Mouse (Mus musculus) brain, adult 2 months (tissue): ENCODE data around the gene Aqp2.

Experiments used
- DNase-seq: peaks from one replicate; pipeline ENCODE4 v3.0.0; 2011; ENCODE audit warnings: low read depth, low spot score

Aqp2 gene

DNA sequence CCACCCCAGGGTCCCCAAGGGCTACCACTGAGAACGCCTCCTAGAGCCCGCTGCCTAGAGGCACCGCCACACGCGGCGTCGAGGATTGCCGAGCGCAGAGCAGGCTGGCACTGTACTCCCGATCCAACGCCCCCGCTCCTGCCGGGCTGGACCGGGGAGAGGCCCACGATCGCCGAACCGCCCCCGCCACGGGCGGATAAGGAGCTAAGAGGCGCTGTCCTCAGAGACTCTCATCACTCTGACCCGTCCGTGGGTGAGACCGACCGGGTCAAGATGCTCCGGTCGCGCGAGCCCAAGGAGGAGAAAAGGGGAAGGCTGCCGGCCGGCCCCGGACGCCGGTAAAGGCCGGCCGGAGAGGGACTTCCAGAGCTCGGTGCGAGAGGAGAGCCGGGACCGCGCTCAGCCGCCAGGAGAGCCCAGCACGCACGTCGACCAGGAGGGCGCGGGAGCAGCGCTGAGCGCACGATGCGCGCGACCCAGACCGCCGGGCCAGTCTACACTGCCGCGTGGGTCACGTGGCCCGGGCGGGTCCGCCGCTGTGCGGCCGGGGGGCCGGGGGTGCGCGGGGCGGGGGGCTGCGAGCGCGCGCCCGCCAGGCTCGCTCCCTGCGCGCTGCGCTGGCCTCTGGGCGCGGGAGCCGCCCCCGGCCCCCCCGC is 11.7 kb downstream of the Aqp2 start, which contains the start of gene Aqp5:
Gene Aqp5, plus strand, starts transcription at position 354 of the 656 bp plus-strand sequence.
- DNase-seq: no peak

DNA sequence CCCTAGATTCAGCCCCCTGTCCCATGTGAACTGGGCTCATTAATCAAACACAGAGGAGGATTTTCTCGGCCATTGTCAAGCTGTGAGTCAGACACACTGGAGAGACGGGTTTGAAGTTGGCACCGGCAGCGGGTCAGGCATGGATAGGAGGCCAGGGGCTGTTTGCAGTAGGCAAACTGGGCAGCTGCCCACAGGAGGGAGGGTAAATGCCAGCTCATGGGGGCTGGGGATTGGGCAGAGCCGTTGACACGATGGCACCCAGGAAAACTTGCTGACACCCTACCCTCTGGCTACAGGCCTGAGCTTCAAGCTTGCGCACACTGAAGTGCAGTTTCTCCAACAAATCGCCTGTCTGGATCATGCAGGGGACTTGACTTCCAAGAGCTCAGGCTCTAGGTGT is 13.3 kb downstream of the Aqp2 start:
- DNase-seq: no peak

DNA sequence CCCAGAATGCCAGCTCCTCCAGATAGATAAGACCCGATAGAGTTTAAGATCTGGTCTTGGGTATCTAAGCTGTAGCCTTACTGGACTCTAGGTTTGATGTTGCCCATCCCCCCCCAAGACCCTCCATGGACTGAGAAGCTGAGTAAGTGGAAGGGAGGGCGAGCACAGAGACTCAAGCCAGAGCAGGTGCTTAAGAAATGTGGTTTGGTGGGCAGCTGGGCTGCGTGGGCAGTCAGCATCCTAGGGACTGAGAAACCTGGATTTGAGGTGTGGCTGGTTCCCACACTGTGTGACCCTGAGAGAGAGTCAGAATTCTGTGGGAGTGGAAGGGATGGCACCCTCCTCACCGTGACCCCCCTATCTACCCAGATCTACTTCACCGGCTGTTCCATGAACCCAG is 14.0 kb downstream of the Aqp2 start:
- DNase-seq: no peak

DNA sequence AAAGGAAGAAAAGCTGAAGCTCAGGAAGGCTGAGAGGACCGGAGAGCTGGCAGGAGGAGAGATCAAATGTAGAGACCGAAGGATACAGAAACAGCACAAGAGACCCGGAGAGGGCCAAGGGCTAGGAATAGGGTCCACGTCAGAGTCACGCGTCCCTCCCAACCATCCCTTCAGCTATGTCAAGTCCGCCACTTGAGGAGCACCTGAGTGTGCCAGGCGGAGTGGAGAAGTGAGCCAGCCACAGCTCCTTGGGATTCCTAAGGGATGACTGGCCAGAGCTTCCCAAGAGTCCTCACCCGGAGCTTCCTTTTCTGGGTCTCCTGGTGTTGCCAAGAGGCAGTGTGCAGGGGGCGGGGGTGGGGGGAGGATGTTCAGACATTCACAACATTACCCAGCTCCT is 16.1 kb downstream of the Aqp2 start:
- DNase-seq: no peak

DNA sequence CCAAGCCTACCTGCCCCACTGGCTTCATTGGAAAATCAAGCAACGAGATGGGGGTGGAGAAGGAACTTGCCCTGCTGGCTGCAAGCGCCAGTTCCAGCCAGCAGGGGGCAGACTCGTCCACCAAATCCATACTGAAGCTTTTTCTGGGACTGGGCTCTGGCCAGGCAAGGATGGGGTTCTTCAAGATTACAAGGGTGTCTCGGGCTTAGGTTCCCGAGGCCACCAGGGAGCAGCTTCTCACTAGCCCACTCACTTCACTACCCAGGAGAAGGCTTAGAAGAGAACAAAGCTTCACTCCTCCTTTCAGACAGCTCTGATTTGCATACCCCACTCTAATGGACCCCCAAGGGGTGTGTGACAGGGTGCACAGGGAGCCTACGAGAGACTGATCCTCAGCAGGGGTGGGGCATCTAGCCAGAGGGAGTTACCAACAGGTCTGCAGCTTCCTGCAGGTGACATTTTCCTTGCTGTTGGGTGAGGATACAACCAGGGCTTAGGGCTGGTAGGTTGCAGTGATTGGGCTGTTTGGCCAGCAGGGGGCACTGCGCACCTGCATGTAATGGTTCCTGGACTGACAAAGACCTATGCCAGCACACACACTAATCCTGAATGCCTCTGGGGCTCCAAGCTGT is 17.3 kb downstream of the Aqp2 start:
- DNase-seq: peak; percentile 97

DNA sequence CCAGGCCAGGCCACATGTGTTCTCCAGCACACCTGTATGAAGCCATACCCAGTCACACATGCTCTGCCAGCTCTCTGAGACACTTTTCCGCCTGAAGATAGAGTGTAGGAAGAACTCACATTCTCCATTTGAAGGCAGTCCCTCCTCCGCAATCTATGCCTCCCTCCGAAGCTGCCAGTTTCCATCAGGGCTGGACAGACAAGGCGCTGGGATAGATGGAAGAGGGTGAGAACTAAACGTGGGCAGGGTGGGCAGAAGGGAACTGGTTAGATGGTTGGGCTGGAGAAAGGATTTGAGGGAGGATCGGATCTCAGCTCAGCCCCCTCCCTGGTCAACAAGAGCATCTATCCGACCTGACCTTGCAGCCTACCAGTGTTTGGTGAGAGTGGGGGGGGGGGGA is 18.0 kb downstream of the Aqp2 start:
- peak; percentile 33 for DNase-seq

DNA sequence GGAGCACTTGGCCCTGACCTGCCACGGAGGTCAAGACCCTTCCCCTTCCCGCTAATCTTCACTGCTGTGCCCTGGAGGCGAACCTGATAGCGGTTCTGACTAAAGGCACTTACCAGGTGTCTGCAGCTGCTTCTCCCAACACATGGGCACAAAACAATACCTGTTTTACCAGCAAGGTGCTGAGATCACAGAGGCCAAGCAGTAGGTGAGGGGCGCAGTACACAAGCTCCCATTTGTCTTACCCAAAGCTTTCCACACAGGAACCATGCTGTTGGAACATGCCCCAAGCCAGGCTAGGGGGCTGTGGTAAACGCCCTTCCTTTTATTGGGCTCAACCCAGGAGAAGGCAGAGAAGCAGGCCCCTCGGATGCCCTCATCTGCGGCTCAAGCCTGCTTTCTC is 18.7 kb downstream of the Aqp2 start:
- no peak for DNase-seq

DNA sequence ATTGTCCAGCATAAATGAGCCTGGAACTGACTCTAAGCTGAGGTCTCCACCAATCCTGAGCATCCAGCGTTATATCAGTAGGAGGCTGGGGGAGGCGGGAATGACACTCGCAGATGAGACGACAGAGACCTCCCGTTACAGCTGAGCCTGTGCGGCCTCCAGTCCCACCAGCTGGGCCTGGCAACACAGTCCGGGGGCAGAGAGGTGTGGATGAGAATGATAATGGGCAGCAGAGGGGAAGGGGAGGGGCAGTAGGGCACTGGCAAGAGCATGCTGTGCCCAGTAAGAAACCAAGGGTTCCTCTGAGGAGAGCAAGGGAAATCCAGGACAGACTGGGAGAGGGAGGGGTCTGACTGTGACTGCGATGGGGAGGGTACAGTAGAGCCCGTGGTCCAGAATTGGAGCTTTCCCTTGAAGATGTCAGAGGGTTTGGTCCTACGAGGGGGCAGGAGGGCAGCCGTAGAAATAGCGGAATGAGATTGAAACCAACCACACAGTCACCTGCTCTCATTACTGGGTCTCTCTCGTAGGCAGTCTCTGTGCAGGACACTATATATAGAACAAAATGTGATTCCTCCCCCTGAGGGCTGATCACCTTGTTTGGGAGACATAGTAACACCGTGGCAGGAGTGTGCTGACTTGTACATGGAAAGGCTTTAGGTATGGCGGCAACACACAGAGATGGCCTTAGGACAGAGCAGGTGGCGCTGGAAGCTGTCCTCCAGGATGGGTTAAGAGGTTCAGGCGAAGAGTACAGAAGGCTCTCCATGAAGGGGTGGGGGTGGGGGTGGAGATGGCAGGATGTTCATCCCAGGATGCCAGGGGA is 20.6 kb downstream of the Aqp2 start:
- DNase-seq: peak; percentile 90

DNA sequence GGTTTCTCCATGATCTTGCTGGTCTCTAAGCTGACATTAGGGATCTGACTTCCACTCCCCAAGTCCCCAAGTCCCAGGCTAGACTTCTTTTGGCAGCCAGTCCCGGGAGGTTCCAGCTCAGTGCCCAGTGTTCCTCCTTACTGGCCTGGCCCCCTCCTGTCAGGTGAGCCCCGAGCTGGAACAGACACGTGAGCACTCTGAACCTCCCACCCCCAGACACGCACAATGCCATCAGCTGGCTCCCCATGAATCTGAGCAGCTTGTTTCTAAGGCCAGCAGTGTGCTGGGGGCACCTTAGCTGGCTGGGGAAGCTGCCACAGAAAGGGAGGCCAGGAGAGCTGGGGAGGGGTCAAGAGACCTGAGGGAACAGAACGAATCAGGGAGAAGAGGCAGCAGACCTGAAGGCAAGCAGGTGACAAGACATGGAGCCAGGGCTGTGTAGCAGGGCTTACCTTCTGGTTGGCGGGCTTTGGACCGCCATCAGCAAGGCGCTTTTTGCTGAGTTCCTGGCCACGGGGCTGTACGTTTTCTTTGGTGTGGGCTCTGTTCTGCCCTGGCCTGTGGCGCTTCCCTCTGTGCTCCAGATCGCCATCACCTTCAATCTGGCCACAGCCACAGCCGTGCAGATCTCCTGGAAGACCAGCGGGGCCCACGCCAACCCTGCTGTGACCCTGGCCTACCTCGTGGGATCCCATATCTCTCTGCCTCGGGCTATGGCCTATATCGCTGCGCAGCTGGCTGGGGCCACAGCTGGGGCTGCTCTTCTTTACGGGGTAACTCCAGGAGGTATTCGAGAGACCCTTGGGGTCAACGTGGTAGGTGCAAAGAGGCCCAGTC is 22.3 kb downstream of the Aqp2 start, which contains the start of gene Aqp6:
Gene Aqp6, plus strand, starts transcription at position 415 of the 837 bp plus-strand sequence.
- DNase-seq: peak; percentile 90

DNA sequence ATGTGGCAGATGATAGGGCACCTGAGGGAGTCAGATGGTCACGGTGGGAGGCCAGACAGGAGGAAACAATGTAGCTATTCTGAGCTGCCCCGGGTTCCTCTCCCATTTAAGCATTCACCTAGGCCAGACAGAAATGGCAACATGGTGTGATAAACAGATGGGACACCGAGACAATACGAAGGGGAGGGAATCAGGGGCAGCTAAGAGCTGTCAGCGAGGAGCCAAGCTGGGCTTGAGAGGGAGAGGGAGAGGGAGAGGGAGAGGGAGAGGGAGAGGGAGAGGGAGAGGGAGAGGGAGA is 22.9 kb downstream of the Aqp2 start:
- peak; percentile 99 for DNase-seq

DNA sequence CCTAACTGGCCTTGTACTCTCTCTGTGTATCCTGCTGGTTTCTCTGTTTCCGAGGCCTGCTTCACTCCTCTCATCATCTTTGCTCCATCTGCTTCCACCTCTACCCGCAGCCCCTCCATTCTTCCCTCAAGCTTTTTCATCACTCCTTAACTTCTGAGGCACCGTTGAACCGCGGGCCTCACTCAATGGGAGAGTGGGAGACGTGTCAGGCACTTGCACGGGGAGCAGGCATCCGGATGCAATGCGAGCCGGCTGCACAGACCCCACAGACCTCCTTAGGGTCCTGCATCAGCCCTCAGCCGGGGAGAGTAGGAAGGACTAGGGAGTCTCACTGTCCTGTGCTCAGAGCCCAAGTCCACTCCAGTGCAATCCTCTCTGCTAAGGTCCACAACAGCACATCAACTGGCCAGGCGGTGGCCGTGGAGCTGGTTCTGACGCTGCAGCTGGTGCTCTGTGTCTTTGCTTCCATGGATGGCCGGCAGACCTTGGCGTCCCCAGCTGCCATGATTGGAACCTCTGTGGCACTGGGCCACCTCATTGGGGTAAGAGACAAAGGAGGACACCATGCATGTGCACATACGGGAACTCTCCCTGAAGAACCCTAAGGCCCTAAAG is 23.5 kb downstream of the Aqp2 start:
- DNase-seq: peak; percentile 23

DNA sequence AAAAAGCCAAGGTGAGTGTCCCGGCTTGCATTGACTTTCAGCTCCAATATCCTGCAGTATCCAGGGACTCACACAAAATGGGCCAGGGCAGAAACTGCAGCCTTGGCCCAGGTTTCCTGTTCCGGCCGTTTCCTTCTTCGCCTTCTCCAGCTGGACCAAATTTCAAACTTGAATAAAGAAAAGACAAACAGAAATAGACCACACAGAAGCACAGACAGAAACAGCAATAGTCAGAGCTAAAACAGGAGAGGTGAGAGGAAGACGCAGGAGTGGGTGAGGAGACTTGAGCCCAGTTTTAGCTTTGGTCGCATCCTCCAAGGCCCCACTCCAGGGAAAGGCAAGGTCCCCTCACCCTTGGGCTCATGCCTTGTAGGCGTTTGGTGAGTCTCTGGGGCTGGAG is 24.4 kb downstream of the Aqp2 start:
- peak; percentile 63 for DNase-seq

DNA sequence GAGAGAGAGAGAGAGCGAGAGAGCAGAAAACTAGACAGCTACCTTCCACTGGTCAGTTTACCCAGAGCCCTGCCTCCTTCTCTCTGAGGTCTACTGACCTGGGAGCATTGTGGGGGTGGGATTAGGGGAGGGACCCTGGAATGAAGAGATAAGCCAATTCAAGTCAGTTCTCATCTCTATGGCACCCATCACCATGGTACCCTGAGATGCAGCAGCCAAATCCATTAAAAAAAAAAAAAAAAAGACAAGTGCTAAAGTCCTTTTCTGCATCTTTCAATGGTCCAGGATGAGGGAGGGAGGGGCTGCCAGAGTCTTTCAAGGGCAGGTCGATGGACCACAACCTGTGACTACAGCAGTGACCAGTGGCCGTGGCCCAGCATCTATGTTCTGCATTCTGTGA is 26.7 kb downstream of the Aqp2 start:
- peak; percentile 31 for DNase-seq

DNA sequence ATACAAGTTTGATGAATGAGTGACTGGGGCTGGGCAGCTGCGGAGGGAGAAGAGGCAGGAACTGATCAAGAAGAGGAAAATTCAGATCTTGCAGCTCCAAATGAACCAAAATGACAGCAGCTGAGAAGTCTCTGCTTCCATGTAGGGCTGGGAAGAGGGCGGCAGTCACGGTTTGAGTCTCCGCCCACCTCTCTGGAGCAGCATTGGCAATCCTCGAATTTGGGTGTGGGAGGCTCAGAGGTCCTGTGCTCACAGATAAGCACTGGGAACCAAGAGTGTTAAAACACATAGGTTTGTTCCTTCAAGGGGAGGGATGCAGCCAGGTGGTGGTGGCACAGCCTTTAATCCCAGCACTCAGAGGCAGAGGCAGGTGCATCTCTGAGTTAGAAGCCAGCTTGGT is 27.7 kb downstream of the Aqp2 start:
- DNase-seq: peak; percentile 83

DNA sequence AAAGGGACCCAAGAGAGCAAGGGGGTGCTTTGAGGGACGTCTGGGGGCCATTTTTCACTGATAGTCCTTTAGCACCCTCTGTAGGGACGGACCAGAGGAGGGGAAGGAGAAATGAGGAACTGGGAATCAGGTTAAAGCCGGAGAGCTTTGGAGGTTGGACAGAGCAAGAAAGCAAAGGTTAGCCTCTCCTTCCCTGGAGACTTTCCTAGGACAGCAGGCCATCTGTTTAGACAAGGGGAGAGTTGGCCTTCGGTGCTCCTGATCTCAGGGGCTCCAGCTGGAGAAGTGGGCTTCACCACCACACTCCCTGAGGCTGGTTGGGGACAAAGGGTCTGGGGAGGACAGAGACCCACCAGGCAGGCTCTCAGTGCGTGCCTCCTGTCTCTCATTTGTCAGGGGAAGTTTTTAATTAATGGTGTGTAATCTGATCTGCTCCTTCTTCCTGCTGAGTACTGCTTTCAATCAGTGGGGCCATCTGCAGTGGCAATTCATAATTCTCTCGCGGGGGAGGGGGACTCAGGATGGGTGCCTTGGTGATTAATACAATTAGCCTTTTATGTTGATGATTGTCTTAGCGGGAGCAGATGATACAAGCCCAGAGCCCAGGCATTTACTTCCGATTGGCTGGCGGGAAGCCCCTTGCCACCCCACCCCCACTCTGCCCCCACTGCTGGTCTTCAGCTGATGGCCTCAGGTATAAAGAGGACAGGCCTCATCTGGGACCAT is 28.7 kb downstream of the Aqp2 start:
- peak; percentile 60 for DNase-seq

DNA sequence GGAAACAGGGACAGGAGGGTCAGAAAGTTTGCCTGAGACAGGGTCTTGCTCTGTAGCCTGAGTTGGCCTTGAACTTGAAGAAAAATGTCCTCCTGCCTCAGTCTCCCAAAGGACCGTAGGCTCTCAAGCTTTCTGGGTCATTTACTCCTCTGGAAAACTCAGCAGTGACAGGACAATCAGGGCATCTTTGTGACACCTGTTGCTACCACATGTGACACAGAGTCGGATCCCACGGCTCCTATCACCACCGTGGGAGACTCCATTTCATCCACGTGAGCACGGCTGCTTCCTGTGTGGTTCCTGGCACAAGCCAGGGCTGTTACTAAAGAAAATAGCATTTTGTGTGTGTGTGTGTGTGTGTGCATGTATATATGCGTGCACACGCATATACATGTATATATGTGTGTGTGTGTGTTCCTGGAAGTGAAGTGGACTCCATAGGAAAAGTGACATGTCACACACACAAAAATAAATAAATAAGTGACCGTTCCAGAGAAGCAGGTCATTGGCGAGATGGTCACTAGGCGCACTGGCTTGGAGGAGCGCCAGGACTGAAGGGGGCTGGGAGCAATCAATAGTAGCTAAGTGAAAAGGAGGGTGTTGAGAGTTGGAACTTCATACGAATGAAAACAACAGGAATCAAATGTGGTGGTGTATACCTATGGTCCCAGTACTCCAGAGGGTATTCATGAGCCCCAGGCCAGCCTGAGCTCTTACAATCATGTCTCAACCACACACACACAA is 29.7 kb downstream of the Aqp2 start:
- no peak for DNase-seq

DNA sequence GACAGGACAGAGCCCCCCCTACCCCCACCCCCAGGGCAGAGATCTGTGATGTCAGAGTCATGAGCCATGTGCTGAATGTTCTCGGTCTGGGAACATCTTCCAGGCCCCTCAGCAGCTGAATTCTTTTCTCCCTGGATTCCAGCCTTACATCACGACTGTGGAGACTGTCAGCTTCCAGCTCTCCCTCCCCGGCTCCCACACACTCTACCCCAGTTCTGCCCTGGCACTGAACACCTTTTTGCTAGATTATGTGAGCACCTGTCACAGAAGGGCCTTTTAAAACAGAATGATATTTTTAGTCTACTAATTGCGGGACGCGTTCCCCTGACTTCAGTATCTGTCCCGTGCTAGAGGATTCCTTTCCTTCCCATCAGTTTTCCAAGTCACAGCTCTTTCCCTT is 32.7 kb downstream of the Aqp2 start:
- DNase-seq: peak; percentile 71

DNA sequence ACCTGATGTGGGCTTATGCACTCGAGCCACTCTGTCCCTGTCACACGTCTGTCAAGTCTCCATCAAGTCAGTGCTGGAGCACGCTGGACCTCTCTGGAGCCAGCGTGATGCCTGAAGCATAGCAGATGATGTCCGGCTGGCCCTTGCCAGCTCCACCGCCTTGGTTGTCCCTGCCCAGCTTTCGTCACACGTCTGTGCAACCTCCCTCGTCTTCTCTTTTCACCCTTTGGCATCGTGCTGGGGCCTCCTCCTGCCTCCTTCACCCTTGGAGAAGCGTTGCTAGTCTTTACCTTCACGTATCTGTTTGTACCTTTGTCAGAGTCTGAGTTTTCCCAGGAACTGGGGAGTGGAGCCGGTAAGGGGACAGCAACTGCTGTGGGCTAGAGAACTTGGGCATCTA is 35.4 kb downstream of the Aqp2 start:
- no peak for DNase-seq

DNA sequence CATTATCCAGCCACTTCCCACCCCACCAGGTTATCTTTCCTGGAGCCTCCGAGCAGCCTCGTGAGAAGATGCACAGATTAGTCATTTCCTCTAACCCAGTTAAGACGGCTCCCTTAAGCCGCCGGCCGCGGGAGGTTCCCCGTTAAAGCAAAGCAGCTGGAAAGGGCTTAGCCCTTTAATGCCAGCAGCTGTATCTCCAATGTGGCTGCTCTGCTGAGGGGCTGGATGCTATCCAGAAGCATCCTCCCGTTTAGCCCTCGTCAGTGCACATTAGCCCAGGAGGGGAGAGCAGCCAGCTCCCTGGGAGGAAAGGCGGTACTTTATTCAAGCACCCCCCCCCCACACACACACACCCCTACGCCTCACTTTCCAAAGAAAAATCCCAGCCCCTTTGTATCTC is 35.9 kb downstream of the Aqp2 start:
- peak; percentile 69 for DNase-seq

DNA sequence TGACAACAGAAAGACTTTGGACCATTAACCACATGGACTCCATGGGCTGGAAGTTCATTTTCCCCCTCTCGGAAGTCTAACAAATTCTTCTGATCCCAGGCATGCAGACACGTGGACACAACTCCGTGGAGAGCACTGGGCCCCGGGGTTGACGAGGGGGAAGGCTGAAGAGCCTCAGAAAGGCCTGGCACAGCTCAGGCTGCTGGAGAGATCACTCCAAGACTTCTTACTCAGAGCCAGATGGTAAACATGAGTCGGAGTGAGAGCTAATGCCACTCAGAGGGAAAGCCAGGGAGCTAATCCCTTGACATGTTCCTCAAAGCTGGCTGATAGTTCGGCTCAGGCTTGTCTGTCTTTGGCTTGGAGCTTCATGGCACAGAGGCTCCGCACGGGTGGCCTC is 36.4 kb downstream of the Aqp2 start:
- DNase-seq: peak; percentile 63
